Mouse (Mus musculus) cortical plate, adult 2 months (tissue): ENCODE measurements around the gene Pi4kb. TPM values are rescaled to one million over a fixed set of nuclear protein-coding genes. Genes with fewer than 3 reads are reported as not detected.

Experiments
- H3K27ac ChIP-seq: fragments of 200-500 bp; 2 replicates; pipeline ENCODE4 v1.5.1; 2012; ENCODE audit warnings: low read length, control low read depth, inconsistent platforms; ENCODE audit not compliant: insufficient read depth
- H3K4me1 ChIP-seq: fragments of 200-500 bp; 2 replicates; pipeline ENCODE4 v1.6.1; 2011; ENCODE audit warnings: low read length; ENCODE audit not compliant: control insufficient read depth, insufficient read depth
- H3K4me3 ChIP-seq: fragments of 200-500 bp; 2 replicates; pipeline ENCODE4 v1.5.1; 2011; ENCODE audit warnings: mild to moderate bottlenecking, low read length, control low read depth; ENCODE audit not compliant: insufficient read depth
- CTCF ChIP-seq: fragments of 200-500 bp; IDR thresholded peaks from 2 replicates; pipeline ENCODE4 v1.5.1; 2011; ENCODE audit warnings: mild to moderate bottlenecking, control low read depth, low read length; ENCODE audit not compliant: insufficient read depth; ENCODE audit errors: extremely low read depth
- POLR2A ChIP-seq: fragments of 200-500 bp; IDR thresholded peaks from 2 replicates; pipeline ENCODE4 v1.6.1; 2011; ENCODE audit warnings: mild to moderate bottlenecking, low read length, control low read depth; ENCODE audit not compliant: insufficient read depth; ENCODE audit errors: extremely low read depth
- polyA plus RNA-seq: library from polyadenylated mRNA; depleted of rRNA; stranded (reverse); fragments of >200 nt; gene quantifications from 2 replicates; pipeline ENCODE4 v1.2.3, GENCODE M21; 2012; rRNA removed

Pi4kb gene
- polyA plus RNA-seq, 1 experiment: 56.6 TPM

GRCm38 (mm10) chr3:95042166-95042837 lies 67.8 kb downstream of the Pi4kb start, which contains the start of gene Psmd4:
Gene Psmd4, minus strand, starts transcription at chr3:95042614.
- TF ChIP-seq POLR2A (peak; percentile 95), CTCF (no peak)
- Histone ChIP-seq H3K27ac (no peak within 1 kb of the TSS), H3K4me3 (peak within 1 kb of the TSS; percentile 51), H3K4me1 (peaks cover 3% of the 10 kb centered on the region; the same call in 1 of the 2 replicates)

GRCm38 (mm10) chr3:95042838-95043229 lies 68.3 kb downstream of the Pi4kb start:
- TF ChIP-seq CTCF (no peak), POLR2A (no peak)
- H3K4me3 ChIP-seq: peak overlapping the region; percentile 51
- no peak overlapping the region for H3K27ac ChIP-seq
- H3K4me1 ChIP-seq: peaks cover 3% of the 10 kb centered on the region; the same call in 1 of the 2 replicates

- peaks cover 3% of the 10 kb centered on the region; the same call in 1 of the 2 replicates for H3K4me1 ChIP-seq
- TF ChIP-seq POLR2A (no peak), CTCF (no peak)
- H3K27ac ChIP-seq: no peak overlapping the region
- no peak overlapping the region for H3K4me3 ChIP-seq
Observed at GRCm38 (mm10) chr3:95043251-95043650, 68.7 kb downstream of the Pi4kb start.

DNA sequence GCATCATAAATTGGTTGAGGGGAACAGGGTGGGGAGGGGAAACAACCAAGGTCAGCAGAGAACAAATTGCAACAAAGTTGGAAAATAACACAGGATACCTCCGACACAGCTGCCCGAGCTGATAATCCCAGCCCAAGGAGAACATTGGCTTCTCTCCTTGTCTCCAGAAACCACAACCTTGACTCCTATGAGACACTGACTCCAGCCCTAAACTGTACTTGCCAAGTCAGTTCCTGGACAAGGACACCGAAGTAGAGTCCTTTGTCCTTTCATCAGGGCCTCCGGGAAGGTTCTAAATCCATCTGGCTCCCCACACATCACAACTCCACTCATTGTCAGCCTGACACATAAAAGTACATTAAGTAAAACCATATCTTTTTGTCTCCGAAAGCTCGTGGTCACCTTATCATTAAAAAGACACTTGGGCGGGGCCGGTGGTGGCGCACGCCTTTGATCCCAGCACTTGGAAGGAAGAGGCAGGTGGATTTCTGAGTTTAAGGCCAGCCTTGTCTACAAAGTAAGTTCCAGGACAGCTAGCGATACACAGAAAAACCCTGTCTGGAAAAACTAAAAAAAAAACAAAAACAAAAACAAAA lies 72.0 kb downstream of the Pi4kb start:
- no peak for TF ChIP-seq POLR2A
- TF ChIP-seq CTCF: no peak
- peaks cover 2% of the 10 kb centered on the region; the same call in 1 of the 2 replicates for H3K4me1 ChIP-seq
- H3K4me3 ChIP-seq: no peak overlapping the region
- H3K27ac ChIP-seq: no peak overlapping the region

DNA sequence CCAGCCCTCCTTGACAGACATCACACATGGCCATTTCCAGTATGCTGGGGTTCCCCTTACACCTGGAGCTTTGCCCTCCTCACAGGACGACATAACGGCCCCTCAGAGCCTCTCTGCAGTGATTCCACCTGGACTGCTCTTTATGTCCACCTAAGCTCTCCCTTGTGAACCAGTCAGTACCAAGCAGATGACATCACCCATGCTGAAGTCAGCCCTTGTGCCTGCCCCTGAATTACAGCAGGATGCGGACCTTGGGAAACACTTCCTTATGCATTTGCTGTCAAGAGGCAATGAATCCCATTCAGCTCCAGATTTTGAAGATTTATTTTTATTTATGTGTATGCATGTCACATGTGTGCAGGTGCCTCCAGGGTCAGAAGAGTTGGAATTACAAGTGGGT lies 73.4 kb downstream of the Pi4kb start:
- no peak for TF ChIP-seq CTCF
- TF ChIP-seq POLR2A: no peak
- no peak overlapping the region for H3K27ac ChIP-seq

DNA sequence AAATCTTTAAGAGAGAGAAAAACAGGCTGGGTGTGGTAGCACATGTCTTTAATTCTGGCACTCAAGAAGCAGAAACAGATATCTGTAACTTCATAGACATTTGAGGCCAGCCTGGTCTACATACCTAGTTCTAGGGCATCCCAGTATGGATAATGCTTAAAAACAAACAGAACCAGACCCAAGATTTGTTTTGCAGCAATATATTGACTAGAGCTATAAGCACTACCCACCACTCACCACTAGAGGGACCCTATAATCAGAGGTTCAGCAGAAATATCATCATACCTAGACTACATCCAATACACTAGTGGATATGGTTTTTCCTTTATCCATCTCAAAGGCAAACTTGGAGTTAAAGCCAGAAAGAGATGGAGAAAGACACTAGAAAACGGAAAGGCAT lies 78.4 kb downstream of the Pi4kb start:
- TF ChIP-seq POLR2A (no peak), CTCF (no peak)
- H3K4me3 ChIP-seq: no peak overlapping the region
- peaks cover 1% of the 10 kb centered on the region; the same call in 1 of the 2 replicates for H3K4me1 ChIP-seq
- no peak overlapping the region for H3K27ac ChIP-seq

More for the DNA sequence above, 73.4 kb downstream of the Pi4kb start:
- Histone ChIP-seq H3K4me1 (no peaks in the 10 kb centered on the region), H3K4me3 (no peak overlapping the region)

- Histone ChIP-seq H3K4me3 (no peak overlapping the region), H3K4me1 (peaks cover 1% of the 10 kb centered on the region; the same call in 1 of the 2 replicates), H3K27ac (no peak overlapping the region)
- peak; percentile 55 for TF ChIP-seq CTCF
- no peak for TF ChIP-seq POLR2A
Observed at GRCm38 (mm10) chr3:95053701-95054100, 79.2 kb downstream of the Pi4kb start.

DNA sequence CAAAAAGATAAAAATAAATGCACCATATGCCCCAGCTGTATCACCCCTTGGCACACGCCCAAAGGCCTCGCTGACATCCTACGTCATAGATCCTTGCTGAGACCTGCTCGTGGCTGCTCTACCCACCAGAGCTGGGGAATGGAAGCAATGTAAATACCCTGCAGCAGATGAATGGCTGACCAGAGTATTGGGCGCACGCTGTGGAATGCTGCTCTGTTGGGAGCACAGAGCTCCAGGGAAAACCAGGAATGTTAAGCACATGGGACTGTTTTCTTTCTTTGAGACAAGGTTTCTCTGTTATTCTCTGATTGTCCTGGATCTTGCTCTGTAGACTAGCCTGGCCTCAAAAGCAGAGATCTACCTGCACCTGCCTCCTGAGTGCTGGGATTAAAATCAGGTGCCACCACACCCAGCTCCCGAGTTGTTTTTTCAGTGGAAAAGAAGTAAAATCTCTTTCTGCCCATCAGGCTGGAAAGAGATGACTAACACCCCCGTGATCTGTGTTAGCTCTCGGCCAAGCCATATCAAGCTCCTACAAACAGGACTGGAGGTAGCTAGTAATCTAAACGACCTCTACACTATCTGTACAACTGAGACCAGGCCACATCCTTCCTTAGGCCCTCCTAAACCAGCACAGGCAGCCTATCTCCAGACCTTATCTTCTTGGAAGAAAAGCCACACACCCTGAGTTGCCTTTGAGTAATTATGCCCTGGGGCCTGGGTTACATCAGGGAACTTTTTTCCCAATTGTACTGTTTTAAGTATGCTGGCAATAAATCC lies 80.1 kb downstream of the Pi4kb start:
- H3K4me1 ChIP-seq: peaks cover 1% of the 10 kb centered on the region; the same call in 1 of the 2 replicates
- H3K27ac ChIP-seq: no peak overlapping the region
- no peak for TF ChIP-seq POLR2A
- no peak for TF ChIP-seq CTCF
- no peak overlapping the region for H3K4me3 ChIP-seq

GRCm38 (mm10) chr3:95056275-95056674 lies 81.7 kb downstream of the Pi4kb start:
- no peak for TF ChIP-seq CTCF
- no peak for TF ChIP-seq POLR2A
- Histone ChIP-seq H3K4me1 (peaks cover 1% of the 10 kb centered on the region; the same call in 1 of the 2 replicates), H3K27ac (no peak overlapping the region), H3K4me3 (no peak overlapping the region)

Other genes starting within 250 kb of the Pi4kb start
- 2.3 and 3.2 TPM in 2 replicates for gene Cgn, start 188.2 kb upstream of the Pi4kb start, polyA plus RNA-seq
- 38.1 and 40.0 TPM in 2 replicates for gene Pogz, start 137.2 kb upstream of the Pi4kb start, polyA plus RNA-seq
- 257 TPM in 2 replicates for gene Psmb4, start 87.8 kb upstream of the Pi4kb start, polyA plus RNA-seq
- gene Selenbp1, start 41.7 kb upstream of the Pi4kb start, polyA plus RNA-seq: 17.0 and 18.7 TPM in 2 replicates
- 24.3 and 26.4 TPM in 2 replicates for gene Rfx5, start 20.7 kb upstream of the Pi4kb start, polyA plus RNA-seq
- 15.8 and 17.5 TPM in 2 replicates for gene Zfp687, start 40.7 kb downstream of the Pi4kb start, polyA plus RNA-seq
- 193 and 203 TPM in 2 replicates for gene Psmd4, start 67.9 kb downstream of the Pi4kb start, polyA plus RNA-seq
- 41.1 and 41.7 TPM in 2 replicates for gene Pip5k1a, start 132.2 kb downstream of the Pi4kb start, polyA plus RNA-seq
- 48.0 and 52.4 TPM in 2 replicates for gene Vps72, start 136.3 kb downstream of the Pi4kb start, polyA plus RNA-seq
- gene Tmod4, start 149.7 kb downstream of the Pi4kb start, polyA plus RNA-seq: 0.72 and 0.77 TPM in 2 replicates
- 114 and 124 TPM in 2 replicates for gene Scnm1, start 159.3 kb downstream of the Pi4kb start, polyA plus RNA-seq
- gene Lysmd1, start 159.4 kb downstream of the Pi4kb start, polyA plus RNA-seq: 21.4 and 21.6 TPM in 2 replicates
- gene Tnfaip8l2, start 167.6 kb downstream of the Pi4kb start, polyA plus RNA-seq: 5.1 and 5.2 TPM in 2 replicates
- 26.1 and 29.0 TPM in 2 replicates for gene Sema6c, start 185.7 kb downstream of the Pi4kb start, polyA plus RNA-seq
- 12.1 and 12.8 TPM in 2 replicates for gene Gabpb2, start 243.2 kb downstream of the Pi4kb start, polyA plus RNA-seq